Comparison of ENCODE assay signal across 9 mouse cellular contexts in the genomic region with DNA sequence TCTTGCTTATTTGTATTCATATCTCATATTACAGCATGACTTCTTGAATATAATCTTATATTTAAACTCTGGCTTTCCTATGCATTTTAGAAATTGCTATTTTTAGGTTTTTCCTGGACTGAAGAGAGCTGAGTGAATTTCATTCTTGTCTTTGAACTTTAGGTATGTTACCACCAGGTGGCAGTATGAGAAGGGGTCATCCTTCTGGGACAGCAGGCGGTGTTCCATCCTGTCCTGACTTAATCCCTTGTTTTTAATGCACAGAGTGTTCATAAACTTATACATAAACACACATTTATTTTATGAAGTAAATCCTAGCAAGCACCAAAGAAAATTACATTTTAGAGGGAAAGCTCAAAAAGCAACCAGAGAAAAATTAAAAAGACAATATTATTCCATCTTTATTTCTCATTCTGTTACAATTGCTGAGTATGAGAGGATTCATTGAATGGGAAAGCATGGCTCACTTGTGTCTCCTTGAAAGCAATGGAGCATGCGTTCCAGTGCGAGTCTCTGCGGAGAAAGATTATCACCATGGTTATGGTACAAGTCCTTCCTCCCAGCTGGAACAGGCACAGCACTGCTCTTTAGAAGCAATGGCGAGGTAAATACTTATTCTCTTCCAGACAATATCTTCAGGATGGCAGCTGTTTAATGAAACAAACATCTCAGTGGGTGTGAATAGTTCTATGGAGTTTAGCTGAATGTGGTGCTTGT. TPM values are rescaled to one million over a fixed set of nuclear protein-coding genes. Genes with fewer than 3 reads are reported as not detected.
A peak's percentile ranks its signal among the peaks of the same experiment; 100 is the strongest.
DNase-seq lines count a peak whose midpoint lies in the region; ATAC-seq and TF ChIP-seq lines count a peak whose summit lies in the region.
"Had no signal": no experiment of that assay in that cellular context is flagged by ENCODE, and none has a peak within 500 bp of the region (broad histone marks: within the 10 kb centered on the region; RNA-seq: fewer than 3 reads in every experiment).

No protein-coding gene starts in this region.

- no peak overlapping the region for H3K4me3 ChIP-seq in left cerebral cortex, adult 2 months
- no peak overlapping the region for H3K4me3 ChIP-seq in midbrain, embryonic 13.5 days (replicated peaks)

- H3K9ac ChIP-seq in midbrain, embryonic 13.5 days (replicated peaks) = no peak overlapping the region

- H3K27me3 ChIP-seq in midbrain, embryonic 13.5 days = no peaks in the 10 kb centered on the region

- intact Hi-C loops in left cerebral cortex, adult 2 months (cut with DNase I) = loop anchor here (2.0 kb wide), 1 partner anchor 243 kb away; no protein-coding TSS in a partner anchor

- H3K4me1 ChIP-seq in midbrain, embryonic 13.5 days (replicated peaks) = no peaks in the 10 kb centered on the region

- no peaks in the 10 kb centered on the region for H3K9me3 ChIP-seq in midbrain, embryonic 13.5 days

- no peak overlapping the region for H3K27ac ChIP-seq in left cerebral cortex, adult 2 months
- H3K27ac ChIP-seq in midbrain, embryonic 13.5 days = no peak overlapping the region

- 15% methylated on average over 5 of the region's 5 CpGs for WGBS in midbrain, embryonic 13.5 days

- peak; percentile 79 for ATAC-seq in midbrain, embryonic 13.5 days

- peak; percentile 2 to 9 for DNase-seq in cerebellum, adult 18-20 months
- no peak for DNase-seq in cerebellum, adult 11-12 months
- no peak for DNase-seq in left cerebral cortex, adult 2 months (ENCODE audit: extremely low spot score in 1 of 2, low spot score in 2 of 2)
- no peak for DNase-seq in left cerebral cortex, adult 11 months (ENCODE audit: low spot score)
- peak; percentile 3 for DNase-seq in c-Kit-positive CD71-positive TER-119-positive erythroid progenitor cells, embryonic 14.5 days (ENCODE audit: low spot score)
- DNase-seq in thymus, postnatal 0 days (ENCODE audit: low spot score) = no peak
- DNase-seq in right cerebral cortex, postnatal 25 days = no peak

- H3K36me3 ChIP-seq in midbrain, embryonic 13.5 days = no peaks in the 10 kb centered on the region

- TF ChIP-seq CTCF in left cerebral cortex, adult 2 months (IDR thresholded peaks at IDR 0.05) = peak; percentile 67

- no peak overlapping the region for H3K4me2 ChIP-seq in midbrain, embryonic 13.5 days (replicated peaks)

RNA-seq across cellular contexts. Expression of a gene that starts 21.1 kb away (rescaled TPM):
- not detected for total RNA-seq in left cerebral cortex, adult 2 months (2021)
- polyA plus RNA-seq in midbrain, embryonic 13.5 days (2015; fragmentation: Nextera tagmentation; extraction: Ambion mirVana) = not detected in 2 replicates
- not detected in 2 replicates for polyA plus RNA-seq in thymus, postnatal 0 days (2015; fragmentation: Nextera tagmentation; extraction: Ambion mirVana)
- polyA plus RNA-seq: frontal cortex, adult 2 months had no signal

RNA-seq across cellular contexts. Expression of a gene that starts 25.9 kb away (rescaled TPM):
- total RNA-seq in left cerebral cortex, adult 2 months (2021) = not detected
- polyA plus RNA-seq in midbrain, embryonic 13.5 days (2015; fragmentation: Nextera tagmentation; extraction: Ambion mirVana) = not detected in 2 replicates
- not detected in 2 replicates for polyA plus RNA-seq in thymus, postnatal 0 days (2015; fragmentation: Nextera tagmentation; extraction: Ambion mirVana)

RNA-seq across cellular contexts. Expression of a gene that starts 33.0 kb away (rescaled TPM):
- total RNA-seq in left cerebral cortex, adult 2 months (2021) = 10 to 100 TPM; 52.5 to 59.8 TPM
- 85.8 and 89.4 TPM in 2 replicates for polyA plus RNA-seq in midbrain, embryonic 13.5 days (2015; fragmentation: Nextera tagmentation; extraction: Ambion mirVana)
- polyA plus RNA-seq in thymus, postnatal 0 days (2015; fragmentation: Nextera tagmentation; extraction: Ambion mirVana) = 111 and 115 TPM in 2 replicates

RNA-seq across cellular contexts. Expression of a gene that starts 54.8 kb away (rescaled TPM):
- not detected for total RNA-seq in left cerebral cortex, adult 2 months (2021)
- not detected in 2 replicates for polyA plus RNA-seq in midbrain, embryonic 13.5 days (2015; fragmentation: Nextera tagmentation; extraction: Ambion mirVana)
- polyA plus RNA-seq in thymus, postnatal 0 days (2015; fragmentation: Nextera tagmentation; extraction: Ambion mirVana) = not detected in 2 replicates
- polyA plus RNA-seq: frontal cortex, adult 2 months had no signal

Comparison
In these comparisons a context has a peak if more than half of its experiments do, and no peak if none do; other contexts are left out.
1. DNase-seq: peak in cerebellum, adult 18-20 months (2 of 2) and c-Kit-positive CD71-positive TER-119-positive erythroid progenitor cells, embryonic 14.5 days (single experiment); none in cerebellum, adult 11-12 months (single experiment), left cerebral cortex, adult 2 months (0 of 2), left cerebral cortex, adult 11 months (single experiment), thymus, postnatal 0 days (single experiment) and right cerebral cortex, postnatal 25 days (single experiment).